Mouse (Mus musculus): ENCODE measurements around the gene Artn. TPM values are rescaled to one million over a fixed set of nuclear protein-coding genes. Genes with fewer than 3 reads are reported as not detected.

The Artn gene
- polyA plus RNA-seq, 1 experiment from 2014 or later = not detected

DNA sequence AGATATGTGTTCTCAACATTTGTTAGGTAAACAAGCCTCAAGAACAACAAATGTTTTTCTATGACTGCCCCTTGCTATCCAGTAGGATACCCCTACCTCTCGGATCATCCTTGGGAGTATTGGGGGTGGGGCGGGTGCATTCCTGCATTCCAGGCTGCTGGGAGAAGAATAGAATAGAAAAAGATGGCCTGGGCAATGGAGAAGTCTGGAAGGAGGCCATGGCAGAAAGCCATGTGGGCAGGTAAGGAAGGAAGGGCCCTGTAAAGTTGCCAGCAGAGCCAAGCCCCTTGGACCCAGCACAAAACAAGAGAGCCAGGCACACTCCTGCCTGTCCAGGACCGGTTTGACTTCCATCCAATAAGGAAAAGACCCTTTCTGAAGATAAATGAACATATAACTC, 16.1 kb downstream of the Artn start:
- ChIA-PET POLR2A (interaction anchor here (0.7 to 0.8 kb wide), 2 partner anchors 21 to 22 kb away, joined by 9 read pairs; no protein-coding TSS in a partner anchor), CTCF (interaction anchor here (1.3 kb wide), 1 partner anchor 14 kb away, joined by 4 read pairs; no protein-coding TSS in a partner anchor)
- H3K27me3 ChIP-seq = no peaks in the 10 kb centered on the region
- ATAC-seq (no peak), DNase-seq (ENCODE audit: low read depth, low spot score) (no peak)
- in situ Hi-C loops (cut with MboI; ENCODE audit: low pct_unique_long_range_greater_than_20kb) = no loop called here
- no peak for TF ChIP-seq CTCF (IDR thresholded peaks at IDR 0.05)

DNA sequence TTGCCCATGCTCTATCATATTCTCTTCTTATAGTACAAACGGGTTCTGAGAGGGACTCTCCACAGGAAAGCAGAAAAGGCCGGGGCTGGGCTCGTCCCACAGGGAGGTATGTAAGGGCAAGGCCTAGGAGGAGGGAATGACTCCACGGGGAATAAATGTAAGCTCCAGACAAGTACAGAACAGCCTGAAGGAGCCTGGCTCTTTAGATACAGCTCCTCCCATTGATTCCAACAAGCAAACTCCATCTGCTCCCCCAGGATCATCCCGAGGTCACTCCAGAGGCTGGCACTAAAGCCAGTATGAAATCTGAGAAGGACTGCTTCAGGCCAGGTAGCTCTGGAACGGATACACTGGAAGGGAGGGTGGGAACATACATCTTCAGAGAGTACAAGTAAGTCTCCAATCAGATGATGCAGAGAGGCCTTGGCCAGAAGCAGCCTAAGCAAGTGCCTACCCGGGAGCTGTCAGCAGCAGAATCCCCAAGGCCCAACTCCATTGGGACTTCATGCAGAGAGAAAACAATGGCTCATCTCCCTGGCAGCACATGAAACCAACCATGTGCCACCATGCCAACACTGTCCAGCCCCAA, 16.8 kb downstream of the Artn start:
- in situ Hi-C loops (cut with MboI; ENCODE audit: low pct_unique_long_range_greater_than_20kb) = no loop called here
- ATAC-seq (peak; percentile 8), DNase-seq (ENCODE audit: low read depth, low spot score) (no peak)
- H3K27me3 ChIP-seq = no peaks in the 10 kb centered on the region
- ChIA-PET POLR2A (interaction anchor here (0.8 to 1.2 kb wide), 3 partner anchors 15 to 171 kb away, joined by 3 to 9 read pairs (median 4); no protein-coding TSS in a partner anchor), CTCF (interaction anchor here (1.0 to 1.3 kb wide), 2 partner anchors 15 to 22 kb away, joined by 3 to 4 read pairs; no protein-coding TSS in a partner anchor)
- TF ChIP-seq CTCF (IDR thresholded peaks at IDR 0.05) = no peak

DNA sequence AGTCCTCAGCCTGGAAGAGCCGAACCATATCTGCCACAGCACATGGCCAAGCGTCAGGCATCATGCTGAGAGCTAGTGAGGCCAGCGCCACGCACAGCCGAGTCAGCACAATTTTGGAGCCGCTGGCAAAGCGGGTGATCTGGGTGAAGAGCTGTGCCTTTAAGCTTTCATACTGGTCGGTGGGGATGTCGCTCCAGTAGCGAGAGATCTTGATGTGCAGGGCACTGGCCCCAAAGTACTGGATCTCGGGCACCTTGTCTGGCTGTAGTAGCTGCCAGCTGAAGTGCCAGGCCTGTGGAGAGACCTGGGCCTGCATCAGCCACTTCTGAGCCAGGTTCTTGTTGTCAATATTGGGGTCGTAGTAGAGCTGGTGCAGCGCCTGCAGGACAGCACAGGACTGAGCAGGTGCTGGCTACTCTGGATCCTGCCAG, 17.4 kb downstream of the Artn start:
- CTCF ChIA-PET = interaction anchor here (1.0 to 1.3 kb wide), 2 partner anchors 16 to 21 kb away, joined by 3 to 4 read pairs; no protein-coding TSS in a partner anchor
- in situ Hi-C loops (cut with MboI; ENCODE audit: low pct_unique_long_range_greater_than_20kb) = no loop called here
- no peak for TF ChIP-seq CTCF (IDR thresholded peaks at IDR 0.05)
- ATAC-seq (no peak), DNase-seq (ENCODE audit: low read depth, low spot score) (no peak)
- no peaks in the 10 kb centered on the region for H3K27me3 ChIP-seq
- POLR2A ChIA-PET = interaction anchor here (1.0 to 1.2 kb wide), 2 partner anchors 15 to 172 kb away, joined by 3 to 4 read pairs; no protein-coding TSS in a partner anchor

DNA sequence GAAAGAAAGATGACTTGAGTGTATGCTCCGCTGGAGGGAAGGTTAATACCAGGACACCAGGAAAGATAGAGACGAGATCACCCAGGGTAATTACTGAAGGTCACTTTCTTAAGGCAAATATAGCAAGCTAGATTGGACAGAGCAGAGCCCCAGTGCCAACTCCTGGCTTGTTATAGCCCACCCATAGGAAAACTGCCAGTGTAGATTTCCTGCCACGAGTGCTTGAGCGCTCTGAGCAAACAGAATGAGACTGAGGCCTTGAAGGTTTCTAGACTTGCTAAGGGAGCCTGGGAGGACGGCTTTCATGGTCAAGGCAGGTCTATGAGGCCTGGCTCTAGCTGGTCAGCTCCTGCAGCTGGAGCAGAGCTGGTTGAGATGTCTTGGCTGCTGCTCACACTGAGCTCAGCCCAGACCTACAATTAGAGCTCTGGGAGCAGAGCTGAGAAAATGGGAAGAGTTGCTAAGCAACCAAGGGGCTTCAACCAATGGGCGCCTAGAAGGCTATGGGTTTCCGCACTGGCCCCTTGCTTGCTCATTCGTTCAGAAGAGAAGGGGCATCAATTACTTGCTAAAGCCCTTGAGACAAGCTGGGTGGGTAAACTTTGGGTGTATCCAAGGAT, 20.6 kb downstream of the Artn start:
- H3K27me3 ChIP-seq = no peaks in the 10 kb centered on the region
- CTCF ChIA-PET = interaction anchor here (0.9 to 1.9 kb wide), 2 partner anchors 11 to 19 kb away, joined by 3 to 6 read pairs; no protein-coding TSS in a partner anchor
- in situ Hi-C loops (cut with MboI; ENCODE audit: low pct_unique_long_range_greater_than_20kb) = no loop called here
- ATAC-seq (no peak), DNase-seq (ENCODE audit: low read depth, low spot score) (no peak)
- TF ChIP-seq CTCF (IDR thresholded peaks at IDR 0.05) = no peak
- POLR2A ChIA-PET = no interaction called here

DNA sequence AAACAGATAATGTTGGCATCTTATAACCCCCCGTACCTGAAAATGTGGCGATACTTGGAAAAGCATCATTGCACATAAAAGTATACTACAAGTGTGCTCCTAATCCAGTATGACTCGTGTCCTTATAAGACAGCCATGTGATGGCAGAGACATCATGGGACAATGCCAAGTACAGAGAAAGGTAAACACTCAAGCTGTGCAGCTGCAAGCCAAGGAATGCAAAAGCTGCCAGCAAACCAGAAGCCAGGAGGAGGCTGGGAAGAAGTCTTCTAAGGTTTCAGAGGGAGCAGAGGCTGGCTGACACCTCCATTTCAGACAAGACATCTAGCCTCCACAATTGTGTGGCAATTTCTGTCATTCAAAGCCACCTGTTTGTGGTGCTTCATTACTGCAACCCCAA, 23.4 kb downstream of the Artn start:
- CTCF ChIA-PET = no interaction called here
- ATAC-seq = no peak
- in situ Hi-C loops (cut with MboI; ENCODE audit: low pct_unique_long_range_greater_than_20kb) = no loop called here
- no peak for TF ChIP-seq CTCF (IDR thresholded peaks at IDR 0.05)
- H3K27me3 ChIP-seq = no peaks in the 10 kb centered on the region
- POLR2A ChIA-PET = interaction anchor here (0.8 kb wide), 1 partner anchor 8 kb away, joined by 3 read pairs; no protein-coding TSS in a partner anchor
- DNase-seq (ENCODE audit: low read depth, low spot score) = no peak

DNA sequence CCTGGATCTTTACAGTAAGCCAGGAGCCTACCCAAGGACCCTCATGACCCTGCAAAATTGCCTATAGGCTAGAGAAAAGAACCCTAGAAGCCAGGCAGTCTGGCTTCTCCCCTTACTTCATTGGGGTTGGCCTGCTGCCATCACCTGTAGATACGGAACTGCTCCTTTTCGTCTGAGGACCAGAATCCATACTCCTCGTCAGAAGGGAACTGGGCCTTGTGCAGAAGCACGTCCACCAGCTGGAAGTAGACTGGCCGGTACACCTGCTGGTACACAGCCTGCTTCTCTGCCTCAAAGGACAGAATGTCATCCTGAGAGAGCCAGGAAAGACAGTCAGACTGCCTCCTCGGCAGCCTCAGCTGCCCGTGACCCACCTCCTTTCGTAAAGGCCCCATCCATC, 24.8 kb downstream of the Artn start:
- no peak for ATAC-seq
- no peaks in the 10 kb centered on the region for H3K27me3 ChIP-seq
- no peak for TF ChIP-seq CTCF (IDR thresholded peaks at IDR 0.05)
- DNase-seq (ENCODE audit: low read depth, low spot score) = no peak
- in situ Hi-C loops (cut with MboI; ENCODE audit: low pct_unique_long_range_greater_than_20kb) = no loop called here
- POLR2A ChIA-PET = no interaction called here
- CTCF ChIA-PET = no interaction called here

DNA sequence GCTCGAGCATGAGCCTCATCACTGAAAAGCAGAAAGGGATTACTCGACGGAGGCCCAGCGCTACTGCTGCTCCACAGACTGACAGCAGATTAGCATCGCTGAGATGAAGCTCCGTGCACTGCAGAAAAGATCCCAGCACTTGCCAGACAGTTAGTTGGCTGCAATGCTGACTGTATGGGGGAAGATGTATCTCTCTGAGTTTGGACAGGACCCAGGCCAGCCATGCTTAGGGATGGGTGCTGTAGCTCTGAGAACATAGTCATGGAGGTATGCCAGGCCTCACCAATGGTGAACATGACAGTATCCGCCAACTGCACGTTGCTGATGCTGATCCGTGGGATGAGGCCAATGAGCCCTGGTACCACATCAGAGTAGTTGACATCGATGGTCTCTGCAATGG, 25.5 kb downstream of the Artn start:
- in situ Hi-C loops (cut with MboI; ENCODE audit: low pct_unique_long_range_greater_than_20kb) = no loop called here
- no peak for TF ChIP-seq CTCF (IDR thresholded peaks at IDR 0.05)
- no peak for ATAC-seq
- POLR2A ChIA-PET = no interaction called here
- no peak for DNase-seq (ENCODE audit: low read depth, low spot score)
- no peaks in the 10 kb centered on the region for H3K27me3 ChIP-seq
- CTCF ChIA-PET = no interaction called here

DNA sequence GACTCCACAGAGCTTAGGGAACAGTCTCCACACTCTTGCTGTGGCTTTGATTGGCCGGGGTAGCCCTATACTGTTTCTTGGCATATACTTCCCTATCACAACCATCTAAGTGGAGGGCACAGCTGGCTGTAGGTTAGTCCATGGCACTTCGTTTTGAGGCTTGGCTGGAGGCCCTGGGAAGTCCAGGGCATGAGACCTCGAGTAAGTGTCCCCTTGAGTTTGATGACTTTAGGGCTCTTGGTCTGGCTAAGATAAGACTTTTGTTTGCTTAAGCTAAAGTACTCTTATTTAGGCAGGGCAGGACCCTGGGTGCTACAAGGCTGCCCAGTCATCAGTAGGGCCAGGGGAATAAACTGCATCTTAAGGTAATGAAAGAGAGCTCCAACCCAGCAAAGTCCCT, 31.5 kb downstream of the Artn start:
- ChIA-PET POLR2A (interaction anchor here (0.8 kb wide), 1 partner anchor 14 kb away, joined by 3 read pairs; no protein-coding TSS in a partner anchor), CTCF (interaction anchor here (0.8 to 1.0 kb wide), 2 partner anchors 9 to 11 kb away, joined by 3 read pairs; no protein-coding TSS in a partner anchor)
- DNase-seq (ENCODE audit: low read depth, low spot score) (no peak), ATAC-seq (no peak)
- H3K27me3 ChIP-seq = no peaks in the 10 kb centered on the region
- in situ Hi-C loops (cut with MboI; ENCODE audit: low pct_unique_long_range_greater_than_20kb) = no loop called here
- no peak for TF ChIP-seq CTCF (IDR thresholded peaks at IDR 0.05)

DNA sequence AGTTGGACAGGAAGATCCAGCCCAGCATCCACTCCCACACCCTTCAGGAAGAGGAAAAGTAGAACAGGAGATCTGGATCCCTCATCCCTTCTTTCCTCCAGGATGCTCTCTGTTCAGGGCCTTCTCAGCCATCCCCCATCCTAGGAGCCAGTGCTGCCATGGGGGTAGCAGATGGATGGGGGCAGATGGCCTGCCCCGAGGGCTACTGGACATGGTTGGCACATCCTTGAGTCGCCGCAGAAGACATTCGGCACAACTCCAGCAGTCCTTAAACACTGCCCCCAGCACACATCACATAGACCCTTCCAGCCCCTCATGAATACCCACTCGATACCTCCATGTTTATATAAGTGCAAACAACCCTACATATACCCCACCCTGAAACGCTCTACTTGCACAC, 33.5 kb downstream of the Artn start:
- in situ Hi-C loops (cut with MboI; ENCODE audit: low pct_unique_long_range_greater_than_20kb) = no loop called here
- ChIA-PET CTCF (no interaction called here), POLR2A (no interaction called here)
- ATAC-seq = no peak
- H3K27me3 ChIP-seq = no peaks in the 10 kb centered on the region
- no peak for DNase-seq (ENCODE audit: low read depth, low spot score)
- TF ChIP-seq CTCF (IDR thresholded peaks at IDR 0.05) = no peak

DNA sequence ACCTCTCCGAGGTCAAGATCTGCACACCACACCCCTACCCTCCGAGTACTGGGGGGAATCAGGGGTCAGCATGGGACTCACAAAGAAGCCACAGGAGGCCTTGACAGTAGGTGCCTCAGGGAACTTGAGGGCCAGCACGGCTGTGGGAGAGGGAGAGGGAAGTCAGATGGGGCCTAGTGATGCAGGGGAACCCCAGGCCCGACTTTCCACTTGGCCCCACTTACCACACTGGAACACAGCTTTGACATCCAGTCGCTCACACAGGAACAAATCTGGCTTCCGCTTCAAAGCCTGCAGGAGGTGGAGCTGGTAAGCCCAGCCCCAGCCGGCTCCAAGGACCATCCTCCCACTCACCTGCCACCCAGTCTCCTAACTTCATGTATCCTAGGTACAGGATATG, 34.2 kb downstream of the Artn start:
- in situ Hi-C loops (cut with MboI; ENCODE audit: low pct_unique_long_range_greater_than_20kb) = no loop called here
- ChIA-PET POLR2A (no interaction called here), CTCF (no interaction called here)
- H3K27me3 ChIP-seq = no peaks in the 10 kb centered on the region
- ATAC-seq (no peak), DNase-seq (ENCODE audit: low read depth, low spot score) (no peak)
- TF ChIP-seq CTCF (IDR thresholded peaks at IDR 0.05) = no peak

DNA sequence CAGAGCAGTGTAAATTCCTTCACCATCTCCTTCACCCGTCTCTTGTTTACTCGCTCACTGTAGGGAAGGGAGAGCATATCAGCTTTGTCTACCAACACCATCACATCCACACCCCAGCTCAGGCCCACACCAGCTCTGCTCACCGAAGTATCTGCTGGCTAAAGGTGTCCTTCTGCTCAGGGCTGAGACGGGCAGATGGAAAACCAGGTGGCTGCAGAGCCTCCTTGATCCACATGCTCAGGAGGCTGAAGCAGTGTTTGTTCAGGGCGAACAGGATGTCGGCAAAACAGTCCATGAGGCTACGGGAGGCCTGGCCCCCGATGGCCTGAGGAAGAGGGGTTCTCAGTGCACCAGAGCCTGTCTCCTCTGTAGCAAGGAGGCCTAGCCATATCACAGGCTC, 35.0 kb downstream of the Artn start:
- ATAC-seq = no peak
- in situ Hi-C loops (cut with MboI; ENCODE audit: low pct_unique_long_range_greater_than_20kb) = no loop called here
- H3K27me3 ChIP-seq = no peaks in the 10 kb centered on the region
- TF ChIP-seq CTCF (IDR thresholded peaks at IDR 0.05) = no peak
- POLR2A ChIA-PET = no interaction called here
- no peak for DNase-seq (ENCODE audit: low read depth, low spot score)
- CTCF ChIA-PET = no interaction called here
